Mouse (Mus musculus): ENCODE data around the gene Acan.

DNA sequence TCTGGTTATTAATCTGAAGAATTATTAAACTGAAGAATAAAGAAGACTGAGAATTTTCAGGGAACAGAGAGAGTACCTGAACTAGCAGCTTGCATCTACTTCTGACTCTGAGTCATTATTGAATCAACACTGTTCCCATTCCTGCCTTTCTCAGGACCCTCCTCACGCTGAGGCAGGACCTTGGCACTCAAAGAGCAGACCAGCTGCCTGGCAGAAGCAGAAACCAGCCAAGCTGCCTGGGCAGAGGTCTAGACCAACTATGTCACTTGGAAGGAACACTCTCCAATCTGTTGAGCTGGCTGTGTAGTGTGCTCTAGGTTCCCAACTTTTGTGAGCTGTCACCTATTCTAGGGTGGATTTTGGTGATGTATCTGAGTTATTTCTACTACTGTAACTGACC, 106.1 kb downstream of the Acan start:
- no peak for TF ChIP-seq CTCF (IDR thresholded peaks at IDR 0.05; ENCODE audit: low read depth, low read length)
- no peak for TF ChIP-seq POLR2A (IDR thresholded peaks at IDR 0.05; ENCODE audit: extremely low read depth, insufficient read depth, low read length)
